Mouse (Mus musculus) liver, adult 2 months (tissue): Measurements from ENCODE around the gene Nfic. TPM values are rescaled to one million over a fixed set of nuclear protein-coding genes. Genes with fewer than 3 reads are reported as not detected.

ENCODE experiments used
- DNase-seq: peaks from one replicate; pipeline ENCODE4 v3.0.0-alpha.2; 2011; ENCODE audit warnings: low read depth, low spot score; ENCODE audit errors: extremely low read depth
- H3K27ac ChIP-seq: fragments of 200-500 bp; replicated peaks from 2 replicates; pipeline ENCODE4 v1.5.1; 2012; ENCODE audit warnings: low read depth, mild to moderate bottlenecking, control low read depth, inconsistent platforms, low read length; ENCODE audit not compliant: insufficient read depth
- H3K27me3 ChIP-seq: fragments of 200-500 bp; 2 replicates; pipeline ENCODE4 v1.6.1; 2012; ENCODE audit warnings: mild to moderate bottlenecking, moderate library complexity, low read length, inconsistent platforms; ENCODE audit not compliant: control insufficient read depth, insufficient read depth
- H3K36me3 ChIP-seq: fragments of 200-500 bp; 2 replicates; pipeline ENCODE4 v1.6.1; 2012; ENCODE audit warnings: low read length, inconsistent platforms; ENCODE audit not compliant: control insufficient read depth, insufficient read depth
- H3K4me1 ChIP-seq: fragments of 200-500 bp; 2 replicates; pipeline ENCODE4 v1.6.1; 2011; ENCODE audit warnings: low read length; ENCODE audit not compliant: control insufficient read depth, insufficient read depth
- H3K4me3 ChIP-seq: fragments of 200-500 bp; 2 replicates; pipeline ENCODE4 v1.5.1; 2011; ENCODE audit warnings: low read depth, mild to moderate bottlenecking, control low read depth, low read length, moderate library complexity; ENCODE audit not compliant: insufficient read depth
- H3K79me2 ChIP-seq: fragments of 200-500 bp; 2 replicates; pipeline ENCODE4 v1.6.1; 2012; ENCODE audit warnings: inconsistent platforms, mild to moderate bottlenecking, low read length, moderate library complexity; ENCODE audit not compliant: control insufficient read depth, insufficient read depth
- H3K9ac ChIP-seq: fragments of 200-500 bp; 2 replicates; pipeline ENCODE4 v1.6.1; 2012; ENCODE audit warnings: low read depth, mild to moderate bottlenecking, control low read depth, inconsistent platforms, low read length
- CTCF ChIP-seq: fragments of 200-500 bp; IDR thresholded peaks from 2 replicates; pipeline ENCODE4 v1.5.1; 2011; ENCODE audit warnings: low read depth, low read length, control low read depth
- POLR2A ChIP-seq: fragments of 200-500 bp; IDR thresholded peaks from 2 replicates; pipeline ENCODE4 v1.6.1; 2011; ENCODE audit warnings: low read length, control low read depth; ENCODE audit not compliant: insufficient read depth; ENCODE audit errors: extremely low read depth
- WGBS: fragments of 180-500 bp; shearing (Covaris S2); methylation state at CpG from one replicate; pipeline ENCODE4 v1.1.7; 2018; 5-methylcytosine and 5-hydroxymethylcytosine counted together
- polyA plus RNA-seq: library from polyadenylated mRNA; depleted of rRNA; stranded (reverse); fragments of >200 nt; gene quantifications from 2 replicates; pipeline ENCODE4 v1.2.3, GENCODE M21; 2012
- total RNA-seq: library from RNA; depleted of rRNA; stranded (reverse); fragments of >200 nt; gene quantifications from 2 replicates; pipeline ENCODE4 v1.2.3, GENCODE M21; 2014

Nfic gene
- total and polyA plus RNA-seq, 2 experiments = 7.4 to 32.8 TPM

- Histone ChIP-seq H3K79me2 (no peaks in the 10 kb centered on the region), H3K4me1 (no peaks in the 10 kb centered on the region), H3K27ac (no peak overlapping the region), H3K36me3 (no peaks in the 10 kb centered on the region), H3K4me3 (no peak overlapping the region), H3K27me3 (peaks cover 14% of the 10 kb centered on the region; the same call in 1 of the 2 replicates), H3K9ac (no peak overlapping the region)
- DNase-seq = no peak
- 12% methylated on average over 18 of the region's 18 CpGs for WGBS
- no peak for TF ChIP-seq POLR2A
- no peak for TF ChIP-seq CTCF
Observed at GRCm38 (mm10) chr10:81472403-81473002, 17.1 kb upstream of the Nfic start.

- H3K27me3 ChIP-seq = peaks cover 14% of the 10 kb centered on the region
- no peak for DNase-seq
- 40% methylated on average over 18 of the region's 18 CpGs for WGBS
- no peak overlapping the region for H3K27ac ChIP-seq
- no peak overlapping the region for H3K4me3 ChIP-seq
- H3K9ac ChIP-seq = no peak overlapping the region
- TF ChIP-seq POLR2A = no peak
- TF ChIP-seq CTCF = no peak
- no peaks in the 10 kb centered on the region for H3K79me2 ChIP-seq
- H3K36me3 ChIP-seq = no peaks in the 10 kb centered on the region
- no peaks in the 10 kb centered on the region for H3K4me1 ChIP-seq
Observed at GRCm38 (mm10) chr10:81470454-81470853, 15.0 kb upstream of the Nfic start.

- peaks cover 20% of the 10 kb centered on the region for H3K27me3 ChIP-seq
- DNase-seq = no peak
- no peaks in the 10 kb centered on the region for H3K4me1 ChIP-seq
- no peak overlapping the region for H3K4me3 ChIP-seq
- no peaks in the 10 kb centered on the region for H3K36me3 ChIP-seq
- H3K79me2 ChIP-seq = no peaks in the 10 kb centered on the region
- no peak overlapping the region for H3K9ac ChIP-seq
- no peak overlapping the region for H3K27ac ChIP-seq
- 79% methylated on average over 5 of the region's 5 CpGs for WGBS
- TF ChIP-seq POLR2A (no peak), CTCF (no peak)
Observed at GRCm38 (mm10) chr10:81469253-81469652, 13.8 kb upstream of the Nfic start.

- DNase-seq = no peak
- WGBS = 82% methylated on average over 16 of the region's 16 CpGs
- peaks cover 24% of the 10 kb centered on the region for H3K27me3 ChIP-seq
- TF ChIP-seq POLR2A (no peak), CTCF (no peak)
- H3K9ac ChIP-seq = no peak overlapping the region
- H3K27ac ChIP-seq = no peak overlapping the region
- no peak overlapping the region for H3K4me3 ChIP-seq
- H3K36me3 ChIP-seq = no peaks in the 10 kb centered on the region
- no peaks in the 10 kb centered on the region for H3K79me2 ChIP-seq
- no peaks in the 10 kb centered on the region for H3K4me1 ChIP-seq
Observed at GRCm38 (mm10) chr10:81467670-81468235, 12.3 kb upstream of the Nfic start.

- no peak overlapping the region for H3K4me3 ChIP-seq
- no peak for TF ChIP-seq CTCF
- no peak for TF ChIP-seq POLR2A
- no peak overlapping the region for H3K9ac ChIP-seq
- H3K4me1 ChIP-seq = no peaks in the 10 kb centered on the region
- no peaks in the 10 kb centered on the region for H3K36me3 ChIP-seq
- DNase-seq = no peak
- H3K27me3 ChIP-seq = peaks cover 30% of the 10 kb centered on the region
- 70% methylated on average over 14 of the region's 14 CpGs for WGBS
- H3K79me2 ChIP-seq = no peaks in the 10 kb centered on the region
- no peak overlapping the region for H3K27ac ChIP-seq
Observed at GRCm38 (mm10) chr10:81466881-81467280, 11.4 kb upstream of the Nfic start.

- no peak for DNase-seq
- peaks cover 30% of the 10 kb centered on the region for H3K27me3 ChIP-seq
- H3K4me3 ChIP-seq = no peak overlapping the region
- no peaks in the 10 kb centered on the region for H3K4me1 ChIP-seq
- 71% methylated on average over 2 of the region's 2 CpGs for WGBS
- H3K27ac ChIP-seq = no peak overlapping the region
- no peaks in the 10 kb centered on the region for H3K79me2 ChIP-seq
- no peak overlapping the region for H3K9ac ChIP-seq
- TF ChIP-seq POLR2A = no peak
- TF ChIP-seq CTCF = no peak
- no peaks in the 10 kb centered on the region for H3K36me3 ChIP-seq
Observed at GRCm38 (mm10) chr10:81466066-81466465, 10.6 kb upstream of the Nfic start.
